Mouse (Mus musculus) intestine, embryonic 15.5 days (tissue): ENCODE data around the gene Sp9. TPM values are rescaled to one million over a fixed set of nuclear protein-coding genes. Genes with fewer than 3 reads are reported as not detected.

Experiments
- ATAC-seq: fragments of 200-750 bp; cut with Nextera tagmentation; 2 replicates; pipeline ENCODE4 v1.8.0; 2017; ENCODE audit warnings: moderate TSS enrichment, moderate library complexity
- H3K27ac ChIP-seq: fragments of 300-500 bp; sonication (generic); 2 replicates; pipeline ENCODE4 v1.5.1; 2015; ENCODE audit warnings: mild to moderate bottlenecking, inconsistent platforms
- H3K27me3 ChIP-seq: fragments of 300-500 bp; sonication (generic); replicated peaks from 2 replicates; pipeline ENCODE4 v1.6.1; 2015; ENCODE audit warnings: inconsistent platforms
- H3K36me3 ChIP-seq: fragments of 300-500 bp; sonication (generic); 2 replicates; pipeline ENCODE4 v1.6.1; 2015; ENCODE audit warnings: inconsistent platforms
- H3K4me1 ChIP-seq: fragments of 300-500 bp; sonication (generic); replicated peaks from 2 replicates; pipeline ENCODE4 v1.6.1; 2015; ENCODE audit warnings: inconsistent platforms
- H3K4me2 ChIP-seq: fragments of 300-500 bp; sonication (generic); replicated peaks from 2 replicates; pipeline ENCODE4 v1.6.1; 2015; ENCODE audit warnings: mild to moderate bottlenecking, inconsistent platforms
- H3K4me3 ChIP-seq: fragments of 300-500 bp; sonication (generic); replicated peaks from 2 replicates; pipeline ENCODE4 v1.5.1; 2015; ENCODE audit warnings: inconsistent platforms
- H3K9ac ChIP-seq: fragments of 300-500 bp; sonication (generic); 2 replicates; pipeline ENCODE4 v1.6.1; 2015; ENCODE audit warnings: inconsistent platforms
- H3K9me3 ChIP-seq: fragments of 300-500 bp; sonication (generic); 2 replicates; pipeline ENCODE4 v1.6.1; 2016; ENCODE audit warnings: inconsistent platforms
- WGBS: fragments of 180-500 bp; shearing (Covaris S2); methylation state at CpG from one replicate; pipeline ENCODE4 v1.1.7; 2015; 5-methylcytosine and 5-hydroxymethylcytosine counted together
- polyA plus RNA-seq: library from polyadenylated mRNA; unstranded; fragments of >200 nt; fragmentation: Nextera tagmentation; extraction: Ambion mirVana; gene quantifications from 2 replicates; pipeline ENCODE4 v1.2.1, GENCODE M21; 2015

Sp9 gene
- polyA plus RNA-seq, 1 experiment from 2014 or later, result not detected

- no peak overlapping the region for H3K4me2 ChIP-seq
- no peak overlapping the region for H3K9ac ChIP-seq
- H3K27me3 ChIP-seq, result peaks cover 81% of the 10 kb centered on the region
- WGBS, result 8% methylated on average over 8 of the region's 8 CpGs
- no peak overlapping the region for H3K4me3 ChIP-seq
- no peaks in the 10 kb centered on the region for H3K36me3 ChIP-seq
- H3K9me3 ChIP-seq, result no peaks in the 10 kb centered on the region
- no peak overlapping the region for H3K27ac ChIP-seq
- no peak for ATAC-seq
- peaks cover 34% of the 10 kb centered on the region for H3K4me1 ChIP-seq
Observed at GRCm38 (mm10) chr2:73268836-73269395, 2.8 kb upstream of the Sp9 start.

- H3K27ac ChIP-seq, result no peak overlapping the region
- under 1% methylated on average over 17 of the region's 17 CpGs for WGBS
- H3K36me3 ChIP-seq, result no peaks in the 10 kb centered on the region
- H3K4me1 ChIP-seq, result peaks cover 34% of the 10 kb centered on the region
- no peak overlapping the region for H3K4me2 ChIP-seq
- ATAC-seq, result no peak
- H3K9ac ChIP-seq, result no peak overlapping the region
- H3K4me3 ChIP-seq, result no peak overlapping the region
- no peaks in the 10 kb centered on the region for H3K9me3 ChIP-seq
- peaks cover 81% of the 10 kb centered on the region for H3K27me3 ChIP-seq
Observed at GRCm38 (mm10) chr2:73269666-73270065, 2.1 kb upstream of the Sp9 start.

- Histone ChIP-seq H3K9ac (no peak overlapping the region), H3K9me3 (no peaks in the 10 kb centered on the region), H3K36me3 (no peaks in the 10 kb centered on the region), H3K4me2 (peak overlapping the region; percentile 15; the same call in 1 of the 2 replicates), H3K4me3 (no peak overlapping the region), H3K27me3 (peaks cover 78% of the 10 kb centered on the region), H3K4me1 (peaks cover 32% of the 10 kb centered on the region), H3K27ac (no peak overlapping the region)
- ATAC-seq, result no peak
- whole genome bisulfite sequencing, result 2% methylated on average over 14 of the region's 14 CpGs
Observed at GRCm38 (mm10) chr2:73270071-73270592, 1.6 kb upstream of the Sp9 start.

GRCm38 (mm10) chr2:73270593-73271458 lies 899 bp upstream of the Sp9 start:
- Histone ChIP-seq H3K27ac (no peak overlapping the region), H3K27me3 (peaks cover 71% of the 10 kb centered on the region), H3K4me2 (peak overlapping the region; percentile 15; the same call in 1 of the 2 replicates), H3K9me3 (no peaks in the 10 kb centered on the region), H3K36me3 (no peaks in the 10 kb centered on the region), H3K4me1 (peaks cover 32% of the 10 kb centered on the region), H3K4me3 (no peak overlapping the region), H3K9ac (no peak overlapping the region)
- whole genome bisulfite sequencing, result 2% methylated on average over 38 of the region's 38 CpGs
- ATAC-seq, result no peak

GRCm38 (mm10) chr2:73272351-73273248 lies 875 bp downstream of the Sp9 start:
- under 1% methylated on average over 55 of the region's 55 CpGs for WGBS
- Histone ChIP-seq H3K4me2 (peak overlapping the region; percentile 74), H3K4me1 (peaks cover 33% of the 10 kb centered on the region), H3K9ac (peak overlapping the region; percentile 29; the same call in 1 of the 2 replicates), H3K9me3 (no peaks in the 10 kb centered on the region), H3K27ac (no peak overlapping the region), H3K36me3 (no peaks in the 10 kb centered on the region), H3K27me3 (peaks cover 72% of the 10 kb centered on the region), H3K4me3 (peak overlapping the region; percentile 39)
- ATAC-seq, result peak; percentile 3; the same call in 1 of the 2 replicates

- Histone ChIP-seq H3K27me3 (peaks cover 69% of the 10 kb centered on the region), H3K27ac (no peak overlapping the region), H3K4me1 (peaks cover 35% of the 10 kb centered on the region), H3K9ac (peak overlapping the region; percentile 29; the same call in 1 of the 2 replicates), H3K4me3 (peak overlapping the region; percentile 39), H3K4me2 (peak overlapping the region; percentile 74), H3K9me3 (no peaks in the 10 kb centered on the region), H3K36me3 (no peaks in the 10 kb centered on the region)
- under 1% methylated on average over 110 of the region's 110 CpGs for WGBS
- ATAC-seq, result peak; percentile 58
Observed at GRCm38 (mm10) chr2:73273249-73274118, 1.8 kb downstream of the Sp9 start.

- ATAC-seq, result peak; percentile 48
Observed at GRCm38 (mm10) chr2:73274119-73274920, 2.6 kb downstream of the Sp9 start.

GRCm38 (mm10) chr2:73275261-73276040 lies 3.7 kb downstream of the Sp9 start:
- no peaks in the 10 kb centered on the region for H3K36me3 ChIP-seq
- ATAC-seq, result no peak
- no peak overlapping the region for H3K4me2 ChIP-seq
- H3K4me1 ChIP-seq, result peaks cover 44% of the 10 kb centered on the region
- H3K9me3 ChIP-seq, result no peaks in the 10 kb centered on the region
- no peak overlapping the region for H3K27ac ChIP-seq
- H3K9ac ChIP-seq, result no peak overlapping the region
- peaks cover 75% of the 10 kb centered on the region for H3K27me3 ChIP-seq
- WGBS, result 14% methylated on average over 8 of the region's 8 CpGs
- H3K4me3 ChIP-seq, result no peak overlapping the region

More at GRCm38 (mm10) chr2:73274119-73274920, 2.6 kb downstream of the Sp9 start:
- Histone ChIP-seq H3K9ac (no peak overlapping the region), H3K27me3 (peaks cover 77% of the 10 kb centered on the region), H3K36me3 (no peaks in the 10 kb centered on the region), H3K4me1 (peaks cover 43% of the 10 kb centered on the region), H3K27ac (no peak overlapping the region), H3K4me3 (peak overlapping the region; percentile 39), H3K4me2 (peak overlapping the region; percentile 74), H3K9me3 (no peaks in the 10 kb centered on the region)
- under 1% methylated on average over 87 of the region's 88 CpGs for WGBS

- no peak for ATAC-seq
Observed at GRCm38 (mm10) chr2:73276141-73276571, 4.4 kb downstream of the Sp9 start.

More at GRCm38 (mm10) chr2:73276141-73276571, 4.4 kb downstream of the Sp9 start:
- no peaks in the 10 kb centered on the region for H3K36me3 ChIP-seq
- no peak overlapping the region for H3K4me2 ChIP-seq
- no peak overlapping the region for H3K4me3 ChIP-seq
- WGBS, result 1% methylated on average over 6 of the region's 6 CpGs
- H3K4me1 ChIP-seq, result peaks cover 42% of the 10 kb centered on the region
- H3K9ac ChIP-seq, result no peak overlapping the region
- peaks cover 75% of the 10 kb centered on the region for H3K27me3 ChIP-seq
- no peak overlapping the region for H3K27ac ChIP-seq
- H3K9me3 ChIP-seq, result no peaks in the 10 kb centered on the region
